Mouse (Mus musculus) urinary bladder, postnatal 36 days (tissue): ENCODE data around the gene Cstb.

Source experiments
- DNase-seq, 2 experiments: peaks; one replicate each; pipeline ENCODE4 v3.0.0; 2022; ENCODE audit warnings: low spot score in 2 of 2, mixed read lengths in 1 of 2

Cstb gene

DNA sequence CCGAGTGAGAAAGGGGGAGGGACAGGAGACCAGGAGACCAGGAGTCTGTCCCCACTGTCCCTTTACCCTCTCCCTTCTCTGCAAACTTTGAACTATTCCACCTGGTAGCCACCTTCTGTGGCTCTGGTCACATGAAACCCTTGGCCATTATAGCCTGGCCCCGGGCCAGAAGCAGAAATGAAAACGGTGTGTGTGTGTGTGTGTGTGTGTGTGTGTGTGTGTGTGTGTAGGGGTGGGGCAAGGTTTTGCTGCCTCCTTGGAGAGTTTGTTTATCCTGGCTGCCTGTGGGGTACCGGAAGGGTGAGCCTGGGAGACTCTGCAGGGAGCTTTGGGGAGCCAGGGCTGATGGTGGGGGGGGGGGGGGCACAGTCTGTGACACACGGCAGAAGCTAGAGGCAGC is 35.0 kb downstream of the Cstb start:
- DNase-seq, result no peak

DNA sequence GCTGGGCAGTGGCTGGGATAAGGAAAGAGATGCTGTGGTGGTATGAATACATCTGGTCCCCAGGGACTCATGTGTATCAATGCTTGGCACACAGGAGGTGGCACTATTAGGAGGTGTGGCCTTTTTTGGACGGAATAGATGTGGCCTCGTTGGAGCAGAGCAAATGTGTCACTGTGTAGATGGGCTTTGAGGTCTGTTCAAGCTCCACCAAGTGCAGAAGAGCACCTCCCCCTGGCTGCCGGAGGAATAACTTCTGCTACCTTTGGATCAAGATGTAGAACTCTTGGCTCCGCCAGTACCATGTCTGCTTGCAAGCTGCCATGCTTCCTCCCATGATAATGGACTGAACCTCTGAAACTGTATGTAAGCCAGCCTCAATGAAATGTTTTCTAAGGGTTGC is 36.3 kb downstream of the Cstb start:
- DNase-seq, result no peak

DNA sequence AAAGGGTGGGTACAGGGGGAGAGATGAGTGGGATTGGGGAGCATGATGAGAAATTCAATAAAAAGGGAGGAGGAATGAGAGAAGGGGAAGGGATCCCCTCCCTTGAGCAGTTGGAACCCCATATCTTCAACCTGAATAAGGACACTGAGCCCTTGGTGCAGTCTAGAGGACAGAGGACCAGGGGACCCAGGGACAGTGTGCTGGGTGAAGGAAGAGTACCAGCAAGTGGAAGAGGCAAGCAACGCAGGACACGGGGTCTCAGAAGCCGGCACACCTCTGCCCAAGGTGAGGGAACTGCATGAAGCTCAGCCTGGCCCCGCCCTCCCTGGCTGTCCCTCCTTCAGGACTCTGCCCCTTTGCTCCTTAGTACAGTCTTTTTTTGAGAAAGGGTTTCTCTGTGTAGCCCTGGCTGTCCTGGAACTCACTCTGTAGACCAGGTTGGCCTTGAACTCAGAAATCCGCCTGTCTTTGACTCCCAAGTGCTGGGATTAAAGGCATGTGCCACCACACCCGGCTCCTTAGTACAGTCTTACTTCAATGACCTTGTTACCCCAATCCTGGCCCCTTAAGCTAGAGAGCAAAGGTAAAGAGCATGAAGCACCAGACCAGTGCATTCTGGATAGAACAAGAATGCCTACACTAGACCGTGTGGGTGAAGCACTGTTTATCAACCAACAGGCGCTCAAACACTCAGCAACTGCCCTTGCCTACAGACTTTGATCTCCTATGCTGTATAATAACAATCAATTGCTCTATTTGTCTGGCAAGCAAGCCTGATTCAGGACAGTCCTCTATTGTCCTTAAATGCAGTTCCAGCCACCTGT is 37.7 kb downstream of the Cstb start:
- DNase-seq, result no peak

GRCm38 (mm10) chr10:78463769-78464167 is 38.3 kb downstream of the Cstb start:
- DNase-seq, result peak in 1 of 2 experiments; percentile 45

DNA sequence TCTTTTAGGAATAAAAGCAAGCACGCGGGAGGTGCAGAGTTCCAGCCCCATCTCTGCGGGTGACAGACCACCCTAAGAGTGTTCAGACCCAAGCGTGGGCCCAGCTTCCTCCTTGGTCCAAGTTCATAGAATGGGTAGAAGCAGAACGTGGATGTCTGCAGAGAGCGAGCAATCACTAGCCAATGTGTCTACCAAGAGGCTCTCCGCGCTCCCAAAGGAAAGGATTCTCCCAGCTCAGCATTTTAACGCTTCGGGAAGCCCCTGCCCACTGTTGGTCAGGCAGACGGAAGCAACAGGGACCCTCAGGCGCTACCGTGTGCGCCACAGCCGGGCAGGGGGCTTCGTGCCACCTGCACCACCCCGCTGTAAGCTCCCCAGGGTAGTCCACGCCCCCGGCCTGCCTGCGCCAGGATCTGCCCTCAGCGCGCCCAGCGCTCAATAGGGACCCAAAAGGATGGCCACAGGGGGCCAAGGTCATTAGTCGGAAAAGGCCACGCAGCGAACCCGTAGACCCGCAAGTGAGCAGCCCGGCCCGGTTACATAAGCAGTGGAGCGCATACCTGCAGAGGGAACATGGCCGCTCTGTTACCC is 38.8 kb downstream of the Cstb start:
- DNase-seq, result peak in 1 of 2 experiments; percentile 26

DNA sequence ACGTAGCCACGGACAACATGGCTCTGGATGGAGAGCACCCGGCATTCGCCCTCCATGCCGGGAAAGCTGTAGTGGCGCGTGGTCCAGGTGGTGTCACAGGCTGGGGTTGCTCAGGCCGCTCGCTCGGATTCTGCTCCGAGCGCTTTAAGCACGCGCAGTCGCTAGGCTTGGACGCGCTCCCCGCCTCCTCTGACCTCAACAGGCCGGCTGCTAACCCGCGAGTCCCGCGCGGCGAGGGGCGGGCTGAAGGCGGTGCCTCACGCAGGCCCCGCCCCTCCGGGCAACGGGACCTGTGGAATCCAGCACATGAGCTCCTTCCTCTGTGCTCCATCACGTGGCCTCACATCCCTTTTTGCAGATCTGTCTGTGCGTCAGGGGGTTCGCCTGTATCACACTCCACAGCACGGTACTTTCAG is 39.3 kb downstream of the Cstb start, which contains the start of gene Pdxk:
Pdxk (minus strand) TSS at position 184 of the 416 bp plus-strand sequence.
- DNase-seq, result peak; percentile 92 to 95

GRCm38 (mm10) chr10:78465472-78465871 is 40.0 kb downstream of the Cstb start:
- no peak for DNase-seq

- no peak for DNase-seq
Observed at GRCm38 (mm10) chr10:78466647-78467046, 41.2 kb downstream of the Cstb start.

DNA sequence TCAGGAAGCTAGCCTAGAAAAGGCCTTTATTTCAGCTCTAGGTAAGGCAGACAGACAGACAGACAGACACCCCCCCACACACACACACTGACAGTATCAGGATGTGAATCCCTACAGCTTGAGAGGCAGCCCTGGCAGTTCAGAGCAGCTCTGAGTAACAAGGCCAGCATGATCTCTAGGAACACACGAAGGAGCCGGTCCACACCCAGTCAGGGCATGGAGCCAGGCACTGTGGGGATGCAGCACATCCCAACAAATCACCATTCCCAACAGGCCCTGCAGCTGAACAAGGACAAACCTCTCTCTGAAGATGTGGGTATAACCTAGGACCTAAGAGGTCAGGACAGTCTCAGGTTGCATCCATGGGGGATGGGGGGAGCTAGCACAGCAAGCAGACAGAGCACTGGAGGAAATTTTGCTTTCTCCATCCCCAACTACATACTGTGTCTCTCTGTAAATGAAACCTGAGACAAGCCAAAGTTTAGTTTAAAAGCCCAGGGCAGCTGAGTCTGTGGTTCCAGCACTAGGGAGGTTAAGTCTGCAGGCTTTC is 42.4 kb downstream of the Cstb start:
- DNase-seq, result peak in 1 of 2 experiments; percentile 44

GRCm38 (mm10) chr10:78470582-78471313 is 45.3 kb downstream of the Cstb start:
- DNase-seq, result no peak

- DNase-seq, result no peak
Observed at GRCm38 (mm10) chr10:78472046-78472445, 46.6 kb downstream of the Cstb start.

- DNase-seq, result no peak
Observed at GRCm38 (mm10) chr10:78473434-78473833, 48.0 kb downstream of the Cstb start.

DNA sequence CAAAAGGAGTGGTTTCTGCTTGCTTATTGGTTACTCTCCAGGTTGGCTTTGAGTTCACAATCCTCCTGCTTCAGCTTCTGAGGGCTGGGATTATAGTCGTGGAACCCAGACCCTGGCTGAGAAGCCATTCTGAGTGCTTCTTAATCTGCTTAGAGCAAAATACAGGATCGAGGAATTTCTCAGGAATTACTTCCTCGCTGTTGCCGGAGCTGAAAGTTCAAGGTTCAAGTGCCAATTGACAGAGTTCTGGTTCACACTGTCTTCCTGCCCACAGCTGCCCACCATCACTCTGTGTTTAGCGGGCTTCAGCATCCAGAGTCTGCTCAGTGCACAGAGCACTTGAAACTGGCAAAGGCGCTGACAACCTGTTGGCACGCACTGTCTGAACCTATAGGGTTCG is 49.3 kb downstream of the Cstb start:
- DNase-seq, result no peak

DNA sequence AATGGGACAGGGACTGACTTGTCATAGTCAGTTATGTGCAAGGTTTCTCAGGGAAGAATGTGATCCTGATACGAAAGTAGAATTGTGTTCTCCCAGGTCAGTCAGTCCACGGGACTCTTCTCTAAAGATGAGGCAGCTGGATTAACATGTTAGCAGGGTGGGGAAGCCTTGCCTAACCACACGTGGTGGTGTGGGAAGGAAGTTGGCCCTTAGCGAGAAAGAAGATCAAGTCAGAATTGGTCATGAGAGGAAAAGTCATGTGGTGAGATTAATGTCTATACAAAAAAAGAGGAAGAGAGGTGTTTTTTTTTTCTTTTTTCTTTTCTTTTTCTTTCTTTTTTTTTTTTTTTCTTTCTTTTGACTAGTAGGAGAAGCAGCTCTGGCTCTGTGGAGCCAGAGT is 51.4 kb downstream of the Cstb start:
- DNase-seq, result no peak
